In the genomic region with DNA sequence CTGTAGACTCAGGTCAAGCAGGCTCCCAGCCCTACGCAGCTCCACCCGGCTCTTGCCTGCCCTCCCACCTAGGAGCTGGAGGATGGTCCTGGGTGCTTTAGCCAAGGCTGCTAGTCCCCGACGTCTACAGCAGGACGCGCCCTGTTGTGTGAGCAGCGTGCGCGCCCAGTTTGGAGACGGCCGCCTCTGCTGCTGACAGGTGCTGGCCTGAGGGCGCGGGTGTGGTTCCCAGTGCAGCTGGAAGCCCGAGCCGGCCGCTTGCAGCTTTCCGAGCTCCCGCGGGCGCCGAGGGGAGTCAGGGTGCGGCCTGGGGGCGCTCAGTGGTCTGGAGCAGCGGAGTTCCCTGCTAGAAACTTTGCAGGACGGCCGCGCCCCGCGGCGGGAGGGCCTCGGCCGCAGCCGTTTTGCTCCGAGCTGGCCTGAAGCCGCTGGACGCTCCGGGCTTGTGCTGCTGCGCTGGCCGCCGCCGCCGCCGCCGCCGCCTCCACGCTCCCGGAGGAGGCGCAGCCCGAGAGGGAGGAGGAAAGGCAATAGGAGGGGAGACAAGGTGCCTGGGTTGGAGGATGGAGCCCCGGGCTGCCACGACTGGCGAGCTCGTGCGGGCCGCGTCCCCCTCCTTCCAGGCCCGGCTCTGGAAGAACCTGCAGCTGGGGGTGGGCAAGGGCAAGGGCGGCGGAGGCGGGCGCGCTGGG, we compare ENCODE assay signal across 8 mouse cellular contexts. TPM values are rescaled to one million over a fixed set of nuclear protein-coding genes. Genes with fewer than 3 reads are reported as not detected.
DNase-seq lines count a peak whose midpoint lies in the region; ATAC-seq and TF ChIP-seq lines count a peak whose summit lies in the region.

Gene Mctp1, plus strand, starts transcription at position 564 of the 692 bp plus-strand sequence.

- H3K27ac ChIP-seq in lung, postnatal 0 days (ENCODE audit: low read length) = no peak within 1 kb of the TSS

- H3K27me3 ChIP-seq in lung, postnatal 0 days (replicated peaks; ENCODE audit: insufficient read depth, low read length) = peaks cover 14% of the 10 kb centered on the region; the same call in 1 of the 2 replicates

- WGBS in lung, postnatal 0 days = under 1% methylated on average over 55 of the region's 62 CpGs

- H3K36me3 ChIP-seq in lung, postnatal 0 days (ENCODE audit: insufficient read depth, low read length) = no peaks in the 10 kb centered on the region

- H3K4me1 ChIP-seq in lung, postnatal 0 days (ENCODE audit: insufficient read depth, low read depth, low read length) = peaks cover 3% of the 10 kb centered on the region; the same call in 1 of the 2 replicates

- ATAC-seq in hematopoietic stem cell, adult 5-6 weeks (replicated peaks in 1 of 2; ENCODE audit: insufficient read depth in 1 of 2, low FRiP score in 2 of 2, low TSS enrichment in 1 of 2, low read depth in 1 of 2, poor library complexity in 2 of 2, severe bottlenecking in 2 of 2) = peak; percentile 59 to 69
- ATAC-seq in lung, postnatal 0 days = peak; percentile 92

- peak within 1 kb of the TSS; percentile 95 for H3K4me2 ChIP-seq in lung, postnatal 0 days (replicated peaks; ENCODE audit: low read depth, low read length)

- H3K9ac ChIP-seq in lung, postnatal 0 days (replicated peaks; ENCODE audit: low read depth) = no peak within 1 kb of the TSS

- peak within 1 kb of the TSS; percentile 51 for H3K4me3 ChIP-seq in lung, postnatal 0 days (ENCODE audit: low read depth, low read length)

- peak; percentile 58 for DNase-seq in MN1 (ENCODE audit: low spot score)
- DNase-seq in cerebellum, adult 8-10 months = peak; percentile 79
- peak; percentile 51 for DNase-seq in forelimb bud, embryonic 11.5 days (ENCODE audit: low read depth, low spot score)
- DNase-seq in layer of hippocampus, adult 9-11 months = peak; percentile 19
- DNase-seq in lung, postnatal 0 days (ENCODE audit: low spot score) = peak; percentile 81
- DNase-seq in ovary, postnatal 14 days (ENCODE audit: low spot score) = peak; percentile 60
- peak; percentile 50 for DNase-seq in urinary bladder, postnatal 25 days (ENCODE audit: low spot score)

- H3K9me3 ChIP-seq in lung, postnatal 0 days (ENCODE audit: low read length) = no peaks in the 10 kb centered on the region

- peak; percentile 2; the same call in 1 of the 2 replicates for TF ChIP-seq CTCF in lung, postnatal 0 days (IDR thresholded peaks at IDR 0.05)

- TF ChIP-seq EP300 in lung, postnatal 0 days (IDR thresholded peaks at IDR 0.05) = no peak

RNA-seq across cellular contexts. Expression of gene Mctp1, which starts in this region (rescaled TPM):
- total RNA-seq in hematopoietic stem cell, adult 5-6 weeks (2017) = 77.9 and 92.5 TPM in 2 replicates
- polyA plus RNA-seq in lung, postnatal 0 days (2015; fragmentation: Nextera tagmentation; extraction: Ambion mirVana) = 3.9 and 4.4 TPM in 2 replicates

Comparison
In these comparisons a context has a peak if more than half of its experiments do, and no peak if none do; other contexts are left out.
1. DNase-seq: peak in every context shown above with its lines; median percentile 81 in lung, postnatal 0 days; 79 in cerebellum, adult 8-10 months; 60 in ovary, postnatal 14 days; 58 in MN1; 51 in forelimb bud, embryonic 11.5 days; 50 in urinary bladder, postnatal 25 days; 19 in layer of hippocampus, adult 9-11 months.